Mouse (Mus musculus) right cerebral cortex, postnatal 36 days (tissue): ENCODE data around the gene Gm11554.
"Not testable (repeated sequence)": the region's sequence is repeated elsewhere in the genome, so short reads cannot be mapped to it uniquely, and the experiment has no call there.

Experiments used
- DNase-seq, 2 experiments: peaks; one replicate each; pipeline ENCODE4 v3.0.0; 2022; ENCODE audit warnings: low spot score in 2 of 2, mixed read lengths in 1 of 2

Gene Gm11554

GRCm38 (mm10) chr11:99804346-99804745, at the start of gene Gm11554:
Gene Gm11554 (minus strand): TSS chr11:99804446.
- DNase-seq, result not testable (repeated sequence)

GRCm38 (mm10) chr11:99851508-99851907, 47.3 kb upstream of the Gm11554 start, which contains the start of gene Krtap4-16:
Gene Krtap4-16 (minus strand): TSS chr11:99851608.
- no peak for DNase-seq

GRCm38 (mm10) chr11:99846746-99847145, 42.5 kb upstream of the Gm11554 start:
- no peak for DNase-seq

GRCm38 (mm10) chr11:99842185-99842584, 37.9 kb upstream of the Gm11554 start:
- DNase-seq, result no peak

GRCm38 (mm10) chr11:99837966-99838365, 33.7 kb upstream of the Gm11554 start, which contains the start of gene 2300003K06Rik:
Gene 2300003K06Rik (minus strand): TSS chr11:99838066.
- no peak for DNase-seq

GRCm38 (mm10) chr11:99815566-99815965, 11.3 kb upstream of the Gm11554 start, which contains the start of gene Gm11564:
Gene Gm11564 (minus strand): TSS chr11:99815666.
- DNase-seq, result not testable (repeated sequence)

- DNase-seq, result not testable (repeated sequence)
Measured at GRCm38 (mm10) chr11:99809792-99810191, 5.5 kb upstream of the Gm11554 start, which contains the start of gene Krtap4-13. Gene Krtap4-13 (minus strand): TSS chr11:99809892.

GRCm38 (mm10) chr11:99798832-99799231, 5.4 kb downstream of the Gm11554 start, which contains the start of gene Gm11569:
Gene Gm11569 (minus strand): TSS chr11:99798932.
- not testable (repeated sequence) for DNase-seq

GRCm38 (mm10) chr11:99793367-99793766, 10.9 kb downstream of the Gm11554 start, which contains the start of gene Gm11596:
Gene Gm11596 (minus strand): TSS chr11:99793467.
- DNase-seq, result no peak

- not testable (repeated sequence) for DNase-seq
Measured at GRCm38 (mm10) chr11:99784900-99785299, 19.3 kb downstream of the Gm11554 start, which contains the start of gene Krtap4-9. Gene Krtap4-9 (plus strand): TSS chr11:99785200.

GRCm38 (mm10) chr11:99780604-99781003, 23.6 kb downstream of the Gm11554 start, which contains the start of gene Krtap4-8:
Gene Krtap4-8 (minus strand): TSS chr11:99780704.
- DNase-seq, result no peak

- DNase-seq, result no peak
Measured at GRCm38 (mm10) chr11:99778401-99778800, 25.8 kb downstream of the Gm11554 start.

GRCm38 (mm10) chr11:99772813-99773212, 31.4 kb downstream of the Gm11554 start, which contains the start of gene Gm11595:
Gene Gm11595 (minus strand): TSS chr11:99772913.
- DNase-seq, result not testable (repeated sequence)

GRCm38 (mm10) chr11:99768410-99768809, 35.8 kb downstream of the Gm11554 start:
- no peak for DNase-seq

GRCm38 (mm10) chr11:99758877-99759276, 45.4 kb downstream of the Gm11554 start:
- no peak for DNase-seq
